Mouse (Mus musculus) forebrain, embryonic 14.5 days (tissue): ENCODE measurements at regions not wholly inside any gene's neighbourhood (a gene's known extent, or its start where the extent isn't known, plus 50 kb on each side); places are given as distances from the start of the nearest gene placed in this dataset.
"Not testable (repeated sequence)": the region's sequence is repeated elsewhere in the genome, so short reads cannot be mapped to it uniquely, and the experiment has no call there.

ENCODE experiments used
- ATAC-seq: fragments of 200-750 bp; cut with Nextera tagmentation; 2 replicates; pipeline ENCODE4 v1.8.0; 2017; ENCODE audit warnings: mild to moderate bottlenecking, moderate library complexity
- DNase-seq: peaks from one replicate; pipeline ENCODE4 v3.0.0-alpha.2; 2015; ENCODE audit warnings: low spot score
- H3K27ac ChIP-seq: fragments of 300-500 bp; sonication (generic); 2 replicates; pipeline ENCODE4 v1.5.1; 2014; ENCODE audit warnings: low read depth, mild to moderate bottlenecking, control low read depth, low read length, moderate library complexity
- H3K27me3 ChIP-seq: fragments of 300-500 bp; sonication (generic); replicated peaks from 2 replicates; pipeline ENCODE4 v1.6.1; 2014; ENCODE audit warnings: low read length, control low read depth, mixed read lengths; ENCODE audit not compliant: control insufficient read depth, insufficient read depth
- H3K36me3 ChIP-seq: fragments of 300-500 bp; sonication (generic); 2 replicates; pipeline ENCODE4 v1.6.1; 2014; ENCODE audit warnings: low read length, control low read depth; ENCODE audit not compliant: control insufficient read depth, insufficient read depth
- H3K4me1 ChIP-seq: fragments of 300-500 bp; sonication (generic); 2 replicates; pipeline ENCODE4 v1.6.1; 2014; ENCODE audit warnings: antibody characterized with exemption, low read length, control low read depth; ENCODE audit not compliant: control insufficient read depth, insufficient read depth
- H3K4me2 ChIP-seq: fragments of 300-500 bp; sonication (generic); 2 replicates; pipeline ENCODE4 v1.6.1; 2014; ENCODE audit warnings: mild to moderate bottlenecking, control low read depth, low read length
- H3K4me3 ChIP-seq: fragments of 300-500 bp; sonication (generic); 2 replicates; pipeline ENCODE4 v1.5.1; 2014; ENCODE audit warnings: low read depth, low read length, control low read depth
- H3K9ac ChIP-seq: fragments of 300-500 bp; sonication (generic); 2 replicates; pipeline ENCODE4 v1.6.1; 2014; ENCODE audit warnings: mild to moderate bottlenecking, low read length, control low read depth, moderate library complexity
- H3K9me3 ChIP-seq: fragments of 300-500 bp; sonication (generic); replicated peaks from 2 replicates; pipeline ENCODE4 v1.6.1; 2016; ENCODE audit warnings: low read length, control low read depth, mixed read lengths; ENCODE audit not compliant: control insufficient read depth
- WGBS: fragments of 180-500 bp; shearing (Covaris S2); extraction: QIAGEN DNeasy Blood & Tissue Kit; methylation state at CpG from one replicate; pipeline ENCODE4 v1.1.7; 2014; 5-methylcytosine and 5-hydroxymethylcytosine counted together

DNA sequence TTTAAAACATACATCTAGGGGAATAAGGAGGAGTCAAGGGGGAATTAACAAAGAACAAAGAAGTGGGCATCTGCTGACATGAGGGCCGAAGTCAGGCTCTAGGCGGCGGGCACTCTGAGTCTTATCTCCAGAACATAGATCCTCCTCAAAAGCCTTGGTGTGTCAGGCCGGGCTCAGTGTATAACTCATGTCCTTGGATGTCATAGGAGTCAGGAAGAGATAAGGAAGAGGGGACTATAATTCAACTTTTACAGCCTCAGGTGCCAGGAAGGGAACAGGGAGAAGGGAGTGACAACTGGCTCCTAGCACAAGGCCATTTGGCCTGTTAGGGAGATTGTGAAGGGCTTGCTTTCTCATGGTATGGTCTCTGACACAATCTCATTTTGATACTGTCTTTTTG lies 185.9 kb upstream of the Ube2e2 start:
- H3K4me2 ChIP-seq, H3K4me3 ChIP-seq, ATAC-seq, H3K9me3 ChIP-seq, H3K27me3 ChIP-seq, H3K36me3 ChIP-seq, H3K27ac ChIP-seq, H3K4me1 ChIP-seq, DNase-seq, H3K9ac ChIP-seq: not testable (repeated sequence)
- 96% methylated on average over 4 of the region's 4 CpGs for WGBS

GRCm38 (mm10) chr14:19041984-19042760 lies 148.1 kb upstream of the Ube2e2 start:
- DNase-seq: peak; percentile 73
- ATAC-seq: peak; percentile 94
- 0 out of 2 replicates have a peak, but pooled peaks cover 3% of the 10 kb centered on the region for H3K9me3 ChIP-seq
- no peaks in the 10 kb centered on the region for H3K36me3 ChIP-seq
- H3K4me1 ChIP-seq: 0 out of 2 replicates have a peak, but pooled peaks cover 2% of the 10 kb centered on the region
- peak overlapping the region; percentile 46 for H3K4me3 ChIP-seq
- H3K27ac ChIP-seq: no peak overlapping the region
- WGBS: 3% methylated on average over 49 of the region's 49 CpGs
- H3K4me2 ChIP-seq: peak overlapping the region; percentile 85
- peak overlapping the region; percentile 64 for H3K9ac ChIP-seq
- no peaks in the 10 kb centered on the region for H3K27me3 ChIP-seq

- Histone ChIP-seq H3K36me3 (no peaks in the 10 kb centered on the region), H3K27me3 (no peaks in the 10 kb centered on the region), H3K4me3 (no peak overlapping the region), H3K9me3 (no peaks in the 10 kb centered on the region), H3K4me2 (no peak overlapping the region), H3K9ac (no peak overlapping the region), H3K4me1 (no peaks in the 10 kb centered on the region), H3K27ac (no peak overlapping the region)
- DNase-seq: no peak
- WGBS: 54% methylated on average over 2 of the region's 2 CpGs
- ATAC-seq: no peak
Measured at GRCm38 (mm10) chr14:19020102-19020501, 126.0 kb upstream of the Ube2e2 start.

DNA sequence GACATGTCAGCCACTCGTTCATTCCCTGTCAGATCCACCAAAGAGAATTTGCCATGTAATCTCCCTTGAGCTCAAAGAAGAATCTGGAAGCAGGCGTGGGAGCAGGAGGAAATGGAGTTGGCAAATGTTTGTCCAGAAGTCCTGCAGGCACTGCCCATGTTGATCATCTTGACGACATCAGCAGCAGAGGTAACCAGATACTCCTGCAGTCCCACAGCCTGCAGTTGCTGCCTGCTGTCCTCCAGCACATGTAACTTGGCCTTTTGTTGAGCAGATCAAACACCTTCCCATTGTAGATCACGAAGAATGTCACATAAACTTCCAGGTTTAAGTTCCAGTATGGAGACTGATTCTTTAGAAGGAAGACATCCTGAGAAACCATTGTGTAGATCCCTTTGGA lies 121.3 kb upstream of the Ube2e2 start:
- H3K9ac ChIP-seq: no peak overlapping the region
- H3K4me2 ChIP-seq: no peak overlapping the region
- WGBS: 84% methylated on average over 4 of the region's 4 CpGs
- no peaks in the 10 kb centered on the region for H3K27me3 ChIP-seq
- H3K27ac ChIP-seq: no peak overlapping the region
- ATAC-seq (no peak), DNase-seq (no peak)
- H3K36me3 ChIP-seq: no peaks in the 10 kb centered on the region
- no peak overlapping the region for H3K4me3 ChIP-seq
- no peaks in the 10 kb centered on the region for H3K4me1 ChIP-seq
- no peaks in the 10 kb centered on the region for H3K9me3 ChIP-seq

DNA sequence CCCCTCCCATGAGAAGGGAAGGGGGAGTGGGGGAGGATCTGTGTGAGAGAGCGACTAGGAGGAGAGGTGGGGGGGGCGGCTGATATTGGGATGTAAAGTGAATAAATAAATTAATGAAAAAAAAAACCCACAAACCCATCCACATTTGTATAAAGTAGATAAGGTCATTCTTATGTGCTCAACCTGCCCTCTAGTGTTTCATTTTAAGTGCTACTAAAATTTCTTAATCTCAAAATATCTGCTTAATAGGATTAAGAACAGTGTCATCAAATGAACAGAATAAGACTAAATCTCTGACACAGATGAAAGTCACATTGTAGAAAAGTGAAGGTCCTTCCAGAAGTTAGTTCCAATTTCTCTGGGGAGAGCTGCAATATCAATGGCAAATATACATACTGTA lies 119.5 kb upstream of the Ube2e2 start:
- DNase-seq: peak; percentile 13
- not testable (repeated sequence) for H3K4me3 ChIP-seq, H3K9me3 ChIP-seq

DNA sequence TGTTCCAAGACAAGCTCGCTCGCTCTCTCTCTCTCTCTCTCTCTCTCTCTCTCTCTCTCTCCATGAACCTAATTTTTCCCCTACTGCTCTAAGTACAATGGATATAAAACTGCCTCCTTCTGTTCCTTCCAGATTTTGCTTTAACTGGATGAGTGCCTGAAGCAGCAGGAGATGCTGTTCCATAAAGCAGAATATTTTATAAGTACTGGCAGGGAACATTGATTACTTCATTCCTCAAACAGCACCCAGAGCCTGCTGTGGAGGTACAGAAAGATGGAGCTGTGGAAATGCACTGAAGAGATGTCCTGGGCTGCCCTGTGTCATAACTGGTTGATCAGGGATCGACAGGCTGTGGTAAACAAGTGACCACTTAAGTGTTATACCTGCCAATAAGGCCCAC lies 89.8 kb upstream of the Ube2e2 start:
- ATAC-seq (no peak), DNase-seq (no peak)
- Histone ChIP-seq H3K27ac (no peak overlapping the region), H3K4me3 (no peak overlapping the region), H3K9ac (no peak overlapping the region), H3K9me3 (no peaks in the 10 kb centered on the region), H3K4me1 (no peaks in the 10 kb centered on the region), H3K27me3 (no peaks in the 10 kb centered on the region), H3K4me2 (no peak overlapping the region), H3K36me3 (no peaks in the 10 kb centered on the region)
- 94% methylated on average over 3 of the region's 3 CpGs for WGBS

More for the DNA sequence above, 119.5 kb upstream of the Ube2e2 start:
- H3K27ac ChIP-seq, H3K27me3 ChIP-seq, H3K36me3 ChIP-seq, H3K4me1 ChIP-seq, ATAC-seq, H3K4me2 ChIP-seq, H3K9ac ChIP-seq: not testable (repeated sequence)
- 89% methylated on average over 2 of the region's 2 CpGs for WGBS

- WGBS: 100% methylated on average over 1 of the region's 1 CpGs
- H3K36me3 ChIP-seq: no peaks in the 10 kb centered on the region
- no peak overlapping the region for H3K4me2 ChIP-seq
- H3K9ac ChIP-seq: no peak overlapping the region
- H3K4me3 ChIP-seq: no peak overlapping the region
- DNase-seq (no peak), ATAC-seq (no peak)
- no peaks in the 10 kb centered on the region for H3K9me3 ChIP-seq
- H3K4me1 ChIP-seq: no peaks in the 10 kb centered on the region
- no peak overlapping the region for H3K27ac ChIP-seq
- H3K27me3 ChIP-seq: no peaks in the 10 kb centered on the region
Measured at GRCm38 (mm10) chr14:18963864-18964263, 69.8 kb upstream of the Ube2e2 start.

- no peak overlapping the region for H3K4me3 ChIP-seq
- WGBS: 91% methylated on average over 2 of the region's 2 CpGs
- no peaks in the 10 kb centered on the region for H3K4me1 ChIP-seq
- no peak for ATAC-seq
- H3K36me3 ChIP-seq: no peaks in the 10 kb centered on the region
- H3K27ac ChIP-seq: no peak overlapping the region
- H3K9me3 ChIP-seq: no peaks in the 10 kb centered on the region
- no peak for DNase-seq
- H3K9ac ChIP-seq: no peak overlapping the region
- H3K27me3 ChIP-seq: no peaks in the 10 kb centered on the region
- H3K4me2 ChIP-seq: no peak overlapping the region
Measured at GRCm38 (mm10) chr14:18963287-18963686, 69.2 kb upstream of the Ube2e2 start.
